Mouse (Mus musculus) CH12.LX (cell line): ENCODE results near the gene Zmynd8. TPM values are rescaled to one million over a fixed set of nuclear protein-coding genes. Genes with fewer than 3 reads are reported as not detected.

Experiments
- DNase-seq: peaks from one replicate; pipeline ENCODE4 v3.0.0-alpha.2; 2013; ENCODE audit errors: extremely low read depth
- H3K27ac ChIP-seq: 2 replicates; pipeline ENCODE4 v1.5.1; 2012; ENCODE audit warnings: low read depth, mild to moderate bottlenecking, control low read depth, moderate library complexity; ENCODE audit not compliant: insufficient read depth
- H3K27me3 ChIP-seq: replicated peaks from 2 replicates; pipeline ENCODE3; 2012; ENCODE audit warnings: inconsistent platforms
- H3K36me3 ChIP-seq, 2 experiments: replicated peaks in 1 of 2; 2 replicates each; pipeline versions ENCODE3 to v1.6.1; 2012; ENCODE audit warnings: inconsistent platforms in 1 of 2, low read length in 1 of 2, mild to moderate bottlenecking in 1 of 2, mixed read lengths in 1 of 2, moderate library complexity in 1 of 2; ENCODE audit not compliant: control insufficient read depth in 1 of 2, insufficient read depth in 1 of 2
- H3K4me1 ChIP-seq, 2 experiments: 2 replicates each; pipeline ENCODE4 v1.6.1; 2012; ENCODE audit warnings: inconsistent platforms in 1 of 2, moderate library complexity in 1 of 2; ENCODE audit not compliant: insufficient read depth in 2 of 2, control insufficient read depth in 1 of 2
- H3K4me2 ChIP-seq: 2 replicates; pipeline ENCODE4 v1.6.1; 2012; ENCODE audit warnings: low read depth, mild to moderate bottlenecking, control low read depth; ENCODE audit not compliant: poor library complexity, insufficient read depth, severe bottlenecking
- H3K4me3 ChIP-seq, 3 experiments: fragments of 150-350 bp in 1 of 3; sonication (generic) in 1 of 3; replicated peaks in 1 of 3; 2 replicates each; pipeline versions ENCODE3 to v1.5.1; 2011 to 2012; ENCODE audit warnings: low read depth in 2 of 3, low read length in 2 of 3, mild to moderate bottlenecking in 2 of 3, moderate library complexity in 2 of 3, control low read depth in 1 of 3, improper control_type of control experiment in 1 of 3, inconsistent platforms in 1 of 3, mixed read lengths in 1 of 3; ENCODE audit not compliant: poor library complexity in 1 of 3
- H3K79me2 ChIP-seq: replicated peaks from 2 replicates; pipeline ENCODE4 v1.6.1; 2012; ENCODE audit warnings: mild to moderate bottlenecking, moderate library complexity; ENCODE audit not compliant: control insufficient read depth, poor library complexity, insufficient read depth, severe bottlenecking; ENCODE audit errors: extremely low read depth
- H3K9ac ChIP-seq: 2 replicates; pipeline ENCODE4 v1.6.1; 2012; ENCODE audit warnings: low read depth, mild to moderate bottlenecking, control low read depth, moderate library complexity; ENCODE audit not compliant: insufficient read depth
- H3K9me3 ChIP-seq: replicated peaks from 2 replicates; pipeline ENCODE3; 2012; ENCODE audit warnings: low read length, inconsistent platforms, mixed read lengths
- BHLHE40 ChIP-seq: IDR thresholded peaks from 2 replicates; pipeline ENCODE4 v1.6.1; 2011; ENCODE audit warnings: mild to moderate bottlenecking, low read depth, low read length, improper control_type of control experiment
- CHD1 ChIP-seq: IDR thresholded peaks from 2 replicates; pipeline ENCODE4 v1.6.1; 2012; ENCODE audit warnings: low read depth, low read length, improper control_type of control experiment, inconsistent platforms
- CHD2 ChIP-seq: IDR thresholded peaks from 2 replicates; pipeline ENCODE4 v1.6.1; 2011; ENCODE audit warnings: low read length, improper control_type of control experiment
- CTCF ChIP-seq, 2 experiments: IDR thresholded peaks in 1 of 2; conservative IDR thresholded peaks in 1 of 2; 2 replicates each; pipeline ENCODE4 v1.5.1; 2011 to 2012; ENCODE audit warnings: low read depth in 2 of 2, low read length in 2 of 2, improper control_type of control experiment in 1 of 2, inconsistent platforms in 1 of 2, mild to moderate bottlenecking in 1 of 2, moderate library complexity in 1 of 2
- E2F4 ChIP-seq: IDR thresholded peaks from 2 replicates; pipeline ENCODE4 v1.6.1; 2011; ENCODE audit warnings: low read depth, low read length, improper control_type of control experiment; ENCODE audit not compliant: insufficient replicate concordance
- ELF1 ChIP-seq: IDR thresholded peaks from 2 replicates; pipeline ENCODE4 v1.6.1; 2014; ENCODE audit warnings: low read depth, mild to moderate bottlenecking, inconsistent platforms, low read length, improper control_type of control experiment
- EP300 ChIP-seq: IDR thresholded peaks from 2 replicates; pipeline ENCODE4 v1.6.1; 2011; ENCODE audit warnings: low read length, improper control_type of control experiment
- ETS1 ChIP-seq: conservative IDR thresholded peaks from 2 replicates; pipeline ENCODE4 v1.6.1; 2012; ENCODE audit warnings: low read depth, mild to moderate bottlenecking, inconsistent platforms, low read length, improper control_type of control experiment, moderate library complexity
- GABPA ChIP-seq: IDR thresholded peaks from 2 replicates; pipeline ENCODE4 v1.6.1; 2012; ENCODE audit warnings: low read depth, low read length, improper control_type of control experiment, inconsistent platforms; ENCODE audit not compliant: insufficient replicate concordance
- HCFC1 ChIP-seq: IDR thresholded peaks from 2 replicates; pipeline ENCODE4 v1.6.1; 2012; ENCODE audit warnings: low read depth, mild to moderate bottlenecking, inconsistent platforms, low read length, improper control_type of control experiment
- IRF4 ChIP-seq: IDR thresholded peaks from 2 replicates; pipeline ENCODE4 v1.6.1; 2014; ENCODE audit warnings: low read depth, mild to moderate bottlenecking, inconsistent platforms, low read length, improper control_type of control experiment
- JUND ChIP-seq: conservative IDR thresholded peaks from 2 replicates; pipeline ENCODE4 v1.6.1; 2011; ENCODE audit warnings: low read depth, low read length, improper control_type of control experiment
- MAFK ChIP-seq: IDR thresholded peaks from 2 replicates; pipeline ENCODE4 v1.6.1; 2011; ENCODE audit warnings: low read length, improper control_type of control experiment; ENCODE audit not compliant: insufficient replicate concordance
- MAX ChIP-seq: IDR thresholded peaks from 2 replicates; pipeline ENCODE4 v1.6.1; 2011; ENCODE audit warnings: low read length, improper control_type of control experiment
- MAZ ChIP-seq: IDR thresholded peaks from 2 replicates; pipeline ENCODE4 v1.6.1; 2012; ENCODE audit warnings: low read depth, mild to moderate bottlenecking, inconsistent platforms, low read length, improper control_type of control experiment, moderate library complexity
- MEF2A ChIP-seq: IDR thresholded peaks from 2 replicates; pipeline ENCODE4 v1.6.1; 2014; ENCODE audit warnings: low read depth, mild to moderate bottlenecking, inconsistent platforms, low read length, improper control_type of control experiment, borderline replicate concordance
- NELFE ChIP-seq: IDR thresholded peaks from 2 replicates; pipeline ENCODE4 v1.6.1; 2011; ENCODE audit warnings: low read depth, low read length, improper control_type of control experiment
- NRF1 ChIP-seq: IDR thresholded peaks from 2 replicates; pipeline ENCODE4 v1.6.1; 2014; ENCODE audit warnings: low read depth, mild to moderate bottlenecking, inconsistent platforms, low read length, improper control_type of control experiment, moderate library complexity
- PAX5 ChIP-seq: IDR thresholded peaks from 2 replicates; pipeline ENCODE4 v1.6.1; 2012; ENCODE audit warnings: low read length, inconsistent platforms, mixed read lengths
- POLR2A ChIP-seq: IDR thresholded peaks from 2 replicates; pipeline ENCODE4 v1.6.1; 2011; ENCODE audit warnings: low read depth, mild to moderate bottlenecking, improper control_type of control experiment, low read length
- POLR2AphosphoS2 ChIP-seq: IDR thresholded peaks from 2 replicates; pipeline ENCODE4 v1.6.1; 2011; ENCODE audit warnings: low read depth, low read length, improper control_type of control experiment
- RCOR1 ChIP-seq: conservative IDR thresholded peaks from 2 replicates; pipeline ENCODE4 v1.6.1; 2012; ENCODE audit warnings: low read depth, mild to moderate bottlenecking, inconsistent platforms, low read length, improper control_type of control experiment
- SIN3A ChIP-seq: IDR thresholded peaks from 2 replicates; pipeline ENCODE4 v1.6.1; 2012; ENCODE audit warnings: low read length, improper control_type of control experiment, inconsistent platforms
- SMC3 ChIP-seq: IDR thresholded peaks from 2 replicates; pipeline ENCODE4 v1.6.1; 2011; ENCODE audit warnings: low read depth, low read length, improper control_type of control experiment
- TBP ChIP-seq: conservative IDR thresholded peaks from 2 replicates; pipeline ENCODE4 v1.6.1; 2011; ENCODE audit warnings: low read depth, low read length, improper control_type of control experiment
- TCF12 ChIP-seq: IDR thresholded peaks from 2 replicates; pipeline ENCODE4 v1.6.1; 2014; ENCODE audit warnings: low read depth, mild to moderate bottlenecking, inconsistent platforms, low read length, improper control_type of control experiment
- UBTF ChIP-seq: IDR thresholded peaks from 2 replicates; pipeline ENCODE4 v1.6.1; 2012; ENCODE audit warnings: low read depth, mild to moderate bottlenecking, inconsistent platforms, low read length, improper control_type of control experiment, moderate library complexity
- USF1 ChIP-seq: IDR thresholded peaks from 2 replicates; pipeline ENCODE4 v1.6.1; 2014; ENCODE audit warnings: low read depth, mild to moderate bottlenecking, inconsistent platforms, low read length, improper control_type of control experiment
- USF2 ChIP-seq: conservative IDR thresholded peaks from 2 replicates; pipeline ENCODE4 v1.6.1; 2011; ENCODE audit warnings: low read depth, low read length, improper control_type of control experiment
- ZC3H11A ChIP-seq: IDR thresholded peaks from 2 replicates; pipeline ENCODE4 v1.6.1; 2012; ENCODE audit warnings: low read depth, mild to moderate bottlenecking, inconsistent platforms, low read length, improper control_type of control experiment
- ZKSCAN1 ChIP-seq: IDR thresholded peaks from 2 replicates; pipeline ENCODE4 v1.6.1; 2012; ENCODE audit warnings: low read depth, inconsistent platforms, low read length, improper control_type of control experiment, borderline replicate concordance
- ZMIZ1 ChIP-seq: IDR thresholded peaks from 2 replicates; pipeline ENCODE4 v1.6.1; 2012; ENCODE audit warnings: low read depth, mild to moderate bottlenecking, inconsistent platforms, low read length, improper control_type of control experiment
- ZNF384 ChIP-seq: IDR thresholded peaks from 2 replicates; pipeline ENCODE4 v1.6.1; 2012; ENCODE audit warnings: low read depth, low read length, improper control_type of control experiment, inconsistent platforms
- dilution Hi-C: fragments of 300-500 bp; cut with MboI; formaldehyde crosslinking; loops from 2 replicates; pipeline ENCODE4 v1.14.3; 2020; ENCODE audit warnings: low sequenced_read_pairs; ENCODE audit not compliant: extremely low pct_unique_long_range_greater_than_20kb, extremely low pct_ligation_motif_present
- in situ Hi-C: fragments of 300-500 bp; cut with MboI; formaldehyde crosslinking; loops from 3 replicates; pipeline ENCODE4 v1.14.3; 2019; ENCODE audit warnings: low sequenced_read_pairs, low pct_ligation_motif_present, low pct_unique_long_range_greater_than_20kb, mixed read lengths
- polyA plus RNA-seq: library from polyadenylated mRNA; unstranded; fragments of >175 nt; gene quantifications from 2 replicates; pipeline ENCODE4 v1.2.1, GENCODE M21; 2012; ENCODE audit warnings: low read depth; ENCODE audit not compliant: insufficient read length
- total RNA-seq, 2 experiments: library from RNA; depleted of rRNA; stranded (reverse); fragments of 300-350 nt in 1 of 2; fragments of >200 nt in 1 of 2; gene quantifications; 2 replicates each; pipeline ENCODE4 v1.2.3; 2012 to 2014

Zmynd8 gene
- total and polyA plus RNA-seq, 3 experiments: 33.6 to 84.5 (median 35.1) TPM

- Histone ChIP-seq H3K9me3 (no peaks in the 10 kb centered on the region), H3K27ac (no peak overlapping the region), H3K4me1 (peaks cover 20 to 43% of the 10 kb centered on the region in 2 experiments), H3K79me2 (peaks cover 4% of the 10 kb centered on the region), H3K27me3 (no peaks in the 10 kb centered on the region)
- in situ Hi-C loops: loop anchor here (25.0 kb wide), 1 partner anchor 239 kb away; no protein-coding TSS in a partner anchor
- TF ChIP-seq MAX (no peak), UBTF (no peak), ELF1 (no peak)
- TF ChIP-seq, all 38 proteins: peak for 0
- dilution Hi-C loops: no loop called here
- Histone ChIP-seq H3K4me2 (no peak overlapping the region), H3K36me3 (peaks cover 68 to 78% of the 10 kb centered on the region in 2 experiments), H3K9ac (no peak overlapping the region), H3K4me3 (no peak overlapping the region)
- no peak for DNase-seq
These were observed 100.9 kb downstream of the Zmynd8 start for GRCm38 (mm10) chr2:165797876-165798275.

- Histone ChIP-seq H3K9ac (peak overlapping the region; percentile 71), H3K4me3 (peak overlapping the region in 1 of 3 experiments; percentile 56), H3K36me3 (peaks cover 69 to 81% of the 10 kb centered on the region in 2 experiments), H3K9me3 (no peaks in the 10 kb centered on the region), H3K27ac (peak overlapping the region; percentile 85), H3K27me3 (no peaks in the 10 kb centered on the region), H3K4me2 (peak overlapping the region; percentile 90), H3K79me2 (peaks cover 20% of the 10 kb centered on the region), H3K4me1 (peaks cover 36 to 73% of the 10 kb centered on the region in 2 experiments)
- in situ Hi-C loops: loop anchor here (25.0 kb wide), 1 partner anchor 244 kb away; no protein-coding TSS in a partner anchor
- DNase-seq: peak; percentile 88
- dilution Hi-C loops: no loop called here
- TF ChIP-seq RCOR1 (peak; percentile 88; the same call in 1 of the 2 replicates), POLR2A (peak; percentile 48; the same call in 1 of the 2 replicates), TBP (peak; percentile 59; the same call in 1 of the 2 replicates), GABPA (no peak), MAZ (peak; percentile 72), USF1 (no peak), USF2 (no peak), CHD2 (peak; percentile 66; the same call in 1 of the 2 replicates), ZC3H11A (no peak), MAFK (peak; percentile 66; the same call in 1 of the 2 replicates), JUND (no peak; the same call in 1 of the 2 replicates), NRF1 (0 out of 2 replicates have a peak, but pooled peaks have one; percentile 20), SIN3A (peak; percentile 77), MAX (no peak), ELF1 (no peak), EP300 (peak; percentile 95), ZKSCAN1 (no peak), E2F4 (no peak), ZNF384 (no peak), IRF4 (peak; percentile 78; the same call in 1 of the 2 replicates), CHD1 (peak; percentile 37; the same call in 1 of the 2 replicates), HCFC1 (no peak), TCF12 (peak; percentile 98), ETS1 (peak; percentile 93), SMC3 (no peak), MEF2A (peak; percentile 93), NELFE (peak; percentile 47; the same call in 1 of the 2 replicates), BHLHE40 (peak; percentile 70), PAX5 (no peak), CTCF (conservative IDR thresholded peaks at IDR 0.05 in 1 of 2, IDR thresholded peaks at IDR 0.05 in 1 of 2; ENCODE audit: low read depth in 2 of 2, low read length in 2 of 2) (no peak), ZMIZ1 (peak; percentile 65), POLR2AphosphoS2 (peak; percentile 69; the same call in 1 of the 2 replicates), UBTF (no peak)
These were observed 105.6 kb downstream of the Zmynd8 start for GRCm38 (mm10) chr2:165793283-165793638.
